Mouse (Mus musculus) testis, adult 2 months (tissue): ENCODE measurements around the gene Limd2. TPM values are rescaled to one million over a fixed set of nuclear protein-coding genes. Genes with fewer than 3 reads are reported as not detected.

Experiments used
- H3K27ac ChIP-seq: fragments of 200-500 bp; 2 replicates; pipeline ENCODE4 v1.5.1; 2012; ENCODE audit warnings: low read depth, low read length; ENCODE audit not compliant: control insufficient read depth, insufficient read depth
- H3K27me3 ChIP-seq: fragments of 200-500 bp; 2 replicates; pipeline ENCODE4 v1.6.1; 2012; ENCODE audit warnings: mild to moderate bottlenecking, low read length, moderate library complexity; ENCODE audit not compliant: control insufficient read depth, insufficient read depth
- H3K36me3 ChIP-seq: fragments of 200-500 bp; 2 replicates; pipeline ENCODE4 v1.6.1; 2012; ENCODE audit warnings: mild to moderate bottlenecking, low read length; ENCODE audit not compliant: control insufficient read depth, insufficient read depth
- H3K4me1 ChIP-seq: fragments of 200-500 bp; 2 replicates; pipeline ENCODE4 v1.6.1; 2012; ENCODE audit warnings: low read length; ENCODE audit not compliant: control insufficient read depth, insufficient read depth
- H3K4me3 ChIP-seq: fragments of 200-500 bp; 2 replicates; pipeline ENCODE4 v1.5.1; 2012; ENCODE audit warnings: low read depth, mild to moderate bottlenecking, low read length, moderate library complexity, mixed read lengths; ENCODE audit not compliant: control insufficient read depth
- CTCF ChIP-seq: fragments of 200-500 bp; IDR thresholded peaks from 2 replicates; pipeline ENCODE4 v1.5.1; 2012; ENCODE audit warnings: low read depth, mild to moderate bottlenecking, inconsistent platforms, low read length, moderate library complexity; ENCODE audit not compliant: control insufficient read depth, insufficient read depth, insufficient replicate concordance
- POLR2A ChIP-seq: fragments of 200-500 bp; IDR thresholded peaks from 2 replicates; pipeline ENCODE4 v1.6.1; 2012; ENCODE audit warnings: low read depth, mild to moderate bottlenecking, inconsistent platforms, low read length, moderate library complexity; ENCODE audit not compliant: control insufficient read depth
- polyA plus RNA-seq: library from polyadenylated mRNA; depleted of rRNA; stranded (reverse); fragments of >200 nt; gene quantifications from 2 replicates; pipeline ENCODE4 v1.2.3, GENCODE M21; 2012

Gene Limd2
- polyA plus RNA-seq, 1 experiment, result 1,077 TPM

DNA sequence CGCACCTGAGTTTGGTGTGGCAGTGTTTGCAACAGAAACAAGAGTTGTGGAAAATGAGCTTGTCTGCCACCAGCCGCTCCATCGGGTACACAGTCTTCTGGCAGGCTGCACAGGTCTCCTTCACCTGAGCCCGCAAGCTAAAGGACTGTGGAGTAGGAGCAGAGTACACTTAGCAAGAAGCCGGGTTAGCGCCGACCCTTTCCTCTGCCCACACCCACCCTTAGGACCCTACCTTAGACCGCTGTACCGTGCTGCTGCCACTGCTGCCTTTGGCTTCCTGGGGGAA is 1.8 kb downstream of the Limd2 start:
- H3K4me3 ChIP-seq, result peak overlapping the region; percentile 87
- no peak for TF ChIP-seq CTCF
- no peak for TF ChIP-seq POLR2A
- peaks cover 22% of the 10 kb centered on the region for H3K4me1 ChIP-seq

DNA sequence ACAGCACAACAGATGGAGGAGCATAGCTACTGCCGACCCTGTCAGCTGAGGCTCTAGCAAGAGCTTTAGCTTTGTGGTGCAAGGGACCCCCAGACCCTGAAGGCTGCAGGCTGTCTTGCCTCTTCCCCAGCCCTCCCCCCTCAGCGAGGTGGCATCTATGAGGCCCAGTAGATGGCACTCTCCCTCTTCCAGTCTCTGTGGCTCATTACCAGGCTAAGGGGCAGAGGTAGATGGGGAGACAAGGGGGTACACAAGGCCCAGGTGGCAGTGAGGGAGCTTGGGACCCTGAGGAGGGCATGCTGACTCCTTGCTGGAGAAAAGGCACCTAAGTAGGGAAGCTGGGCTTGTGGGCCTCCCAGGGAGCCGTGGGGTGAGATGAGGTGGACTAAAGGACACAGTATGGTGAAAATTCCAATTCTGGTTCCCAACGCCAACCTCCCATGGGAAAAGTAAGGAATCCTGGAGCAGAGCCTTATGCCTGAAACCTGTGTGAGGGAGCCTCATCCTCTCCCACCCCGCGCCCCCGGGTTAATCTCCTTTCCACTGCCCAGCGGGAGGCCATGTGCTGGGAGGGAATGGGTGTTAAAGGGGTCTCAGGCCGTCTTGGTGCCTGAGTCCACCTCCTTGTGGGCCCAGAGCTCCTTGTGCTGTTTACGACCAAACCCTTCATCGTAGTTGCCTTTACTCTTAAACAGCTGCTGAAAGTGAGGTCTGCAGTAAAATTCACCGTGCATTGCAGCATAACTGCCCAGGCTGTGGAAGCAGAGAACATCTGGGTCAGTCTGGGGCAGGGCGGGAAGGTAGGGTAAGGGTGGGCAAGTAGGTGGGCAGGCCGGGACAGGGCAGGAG is 2.4 kb downstream of the Limd2 start:
- Histone ChIP-seq H3K27me3 (no peaks in the 10 kb centered on the region), H3K27ac (no peak overlapping the region; the same call in 1 of the 2 replicates), H3K4me3 (peak overlapping the region; percentile 87), H3K36me3 (no peaks in the 10 kb centered on the region; the same call in 1 of the 2 replicates), H3K4me1 (peaks cover 22% of the 10 kb centered on the region)
- no peak for TF ChIP-seq CTCF
- TF ChIP-seq POLR2A, result no peak

More for the DNA sequence above, 1.8 kb downstream of the Limd2 start:
- Histone ChIP-seq H3K36me3 (no peaks in the 10 kb centered on the region; the same call in 1 of the 2 replicates), H3K27me3 (no peaks in the 10 kb centered on the region), H3K27ac (peak overlapping the region; percentile 79)

DNA sequence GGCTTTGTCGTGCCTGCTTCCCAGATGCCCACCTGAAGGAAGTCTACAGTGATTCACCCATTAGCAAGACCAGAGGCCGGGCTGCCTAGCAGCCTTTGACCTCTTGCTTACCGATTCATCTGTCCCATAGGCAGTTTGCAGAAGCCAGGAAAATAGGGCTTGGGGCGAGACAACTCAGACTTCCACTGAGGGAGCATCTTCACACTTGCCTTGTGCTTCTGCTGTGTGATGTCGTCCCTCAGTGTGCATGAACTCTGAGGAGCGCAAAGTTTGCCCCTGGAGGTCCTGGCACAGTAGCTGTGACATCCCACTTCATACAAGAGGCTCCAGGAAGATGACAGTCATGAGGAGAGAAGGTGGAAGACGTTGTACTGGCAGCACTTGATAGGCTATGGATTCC is 3.5 kb downstream of the Limd2 start:
- TF ChIP-seq CTCF, result no peak
- TF ChIP-seq POLR2A, result no peak
- H3K4me1 ChIP-seq, result peaks cover 22% of the 10 kb centered on the region
- no peak overlapping the region for H3K27ac ChIP-seq
- no peaks in the 10 kb centered on the region for H3K27me3 ChIP-seq
- H3K4me3 ChIP-seq, result no peak overlapping the region
- H3K36me3 ChIP-seq, result no peaks in the 10 kb centered on the region; the same call in 1 of the 2 replicates

DNA sequence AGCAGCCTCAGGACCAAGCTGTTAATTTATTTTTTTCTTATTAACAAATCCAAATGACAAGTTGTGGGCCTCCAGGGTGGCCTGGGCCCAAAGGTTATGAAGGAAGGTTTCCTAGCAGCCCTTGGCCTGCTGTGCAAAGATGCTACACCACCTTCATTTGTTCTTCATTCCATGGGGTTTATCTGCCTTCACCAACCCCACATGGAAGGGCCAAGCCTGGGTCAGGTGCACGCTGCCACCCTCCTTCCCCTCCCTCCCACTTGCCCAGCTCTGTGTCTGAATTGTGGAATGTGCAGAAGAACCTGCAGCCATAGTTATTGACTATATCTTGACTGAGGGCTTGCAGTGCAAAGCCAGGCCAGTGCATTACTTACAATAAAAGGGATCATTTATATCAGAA is 4.4 kb downstream of the Limd2 start:
- Histone ChIP-seq H3K4me3 (no peak overlapping the region), H3K4me1 (peaks cover 20% of the 10 kb centered on the region), H3K27me3 (no peaks in the 10 kb centered on the region), H3K36me3 (no peaks in the 10 kb centered on the region; the same call in 1 of the 2 replicates), H3K27ac (no peak overlapping the region)
- TF ChIP-seq CTCF, result no peak
- no peak for TF ChIP-seq POLR2A

DNA sequence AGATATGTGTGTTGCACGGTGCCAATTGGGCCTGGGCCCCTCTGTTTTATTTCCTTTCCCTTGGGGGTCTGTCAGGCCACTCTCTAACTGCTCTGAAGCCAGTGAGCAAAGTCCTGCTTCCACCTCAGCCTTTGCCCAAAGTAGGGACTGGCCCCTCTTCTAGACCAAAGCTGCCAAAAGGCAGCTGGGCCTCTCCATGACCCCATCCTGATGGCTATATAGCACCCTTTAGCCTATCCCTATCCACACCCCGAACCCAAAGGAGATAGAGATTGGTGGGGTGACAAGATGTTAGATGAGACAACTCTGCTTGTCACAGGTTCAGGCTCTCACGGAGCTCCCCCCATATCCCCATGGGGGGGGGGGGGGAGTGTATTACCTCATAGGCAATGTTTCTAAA is 4.9 kb downstream of the Limd2 start:
- no peaks in the 10 kb centered on the region; the same call in 1 of the 2 replicates for H3K36me3 ChIP-seq
- H3K27me3 ChIP-seq, result no peaks in the 10 kb centered on the region
- H3K27ac ChIP-seq, result no peak overlapping the region
- peaks cover 15% of the 10 kb centered on the region for H3K4me1 ChIP-seq
- TF ChIP-seq CTCF, result no peak
- no peak for TF ChIP-seq POLR2A
- H3K4me3 ChIP-seq, result no peak overlapping the region

DNA sequence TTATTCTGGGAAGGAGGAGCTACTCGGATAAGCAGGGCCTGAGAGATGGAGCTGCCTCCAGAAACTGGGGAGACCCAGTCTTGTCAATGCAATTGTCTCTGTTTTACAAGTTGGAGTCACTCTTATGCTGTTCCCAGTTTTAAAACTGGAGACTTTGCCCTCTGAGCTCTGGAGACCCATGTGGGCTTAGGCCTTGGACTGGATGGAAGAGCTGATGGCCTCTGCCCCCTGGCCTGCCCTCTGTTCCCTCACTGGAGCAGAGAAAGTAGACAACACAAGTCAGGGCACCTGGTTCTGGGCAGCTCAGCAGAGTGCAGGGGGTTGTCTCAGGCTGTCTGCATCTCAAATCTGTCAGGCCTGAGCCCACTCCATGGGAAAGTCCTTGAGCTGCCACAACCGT is 5.9 kb downstream of the Limd2 start:
- TF ChIP-seq POLR2A, result no peak
- TF ChIP-seq CTCF, result no peak
- Histone ChIP-seq H3K36me3 (peaks cover 2% of the 10 kb centered on the region), H3K27me3 (no peaks in the 10 kb centered on the region), H3K4me3 (no peak overlapping the region), H3K4me1 (peaks cover 12% of the 10 kb centered on the region), H3K27ac (no peak overlapping the region)

DNA sequence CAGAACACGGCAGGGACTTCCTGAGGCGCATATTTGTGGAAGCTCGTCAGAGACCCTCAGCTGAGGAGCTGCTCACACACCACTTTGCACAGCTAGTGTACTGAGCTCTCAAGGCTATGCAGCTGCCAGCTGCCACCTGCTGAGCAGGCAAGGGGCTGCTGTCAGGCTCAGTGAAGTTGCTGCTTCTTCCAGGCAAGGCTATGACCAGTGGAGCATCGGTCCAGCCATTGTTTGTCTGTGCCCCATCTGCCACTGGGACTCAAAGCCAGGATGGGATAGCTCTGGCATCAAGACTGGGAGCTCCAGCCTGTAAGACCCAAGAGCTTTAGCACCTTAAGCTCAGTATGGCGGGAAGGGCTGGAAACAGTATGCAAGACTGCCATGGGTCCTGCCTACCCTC is 6.6 kb downstream of the Limd2 start:
- peaks cover 10% of the 10 kb centered on the region for H3K4me1 ChIP-seq
- H3K4me3 ChIP-seq, result no peak overlapping the region
- H3K36me3 ChIP-seq, result peaks cover 4% of the 10 kb centered on the region
- H3K27me3 ChIP-seq, result no peaks in the 10 kb centered on the region
- no peak for TF ChIP-seq CTCF
- TF ChIP-seq POLR2A, result no peak
- H3K27ac ChIP-seq, result no peak overlapping the region

DNA sequence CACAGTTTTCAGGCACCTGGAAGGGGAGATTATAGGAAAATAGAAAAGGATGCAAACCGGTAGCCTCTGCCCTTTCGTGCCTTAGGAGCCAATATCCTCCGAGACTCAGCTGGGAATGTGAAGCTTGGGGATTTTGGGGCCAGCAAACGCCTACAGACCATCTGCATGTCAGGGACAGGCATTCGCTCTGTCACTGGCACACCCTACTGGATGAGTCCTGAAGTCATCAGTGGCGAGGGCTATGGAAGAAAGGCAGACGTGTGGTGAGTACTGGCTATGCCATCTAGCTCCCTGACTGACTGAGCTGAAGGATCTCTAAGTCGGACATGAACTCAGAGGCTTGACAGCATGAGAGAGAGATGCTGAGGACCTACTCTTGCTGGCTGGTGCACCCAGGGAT is 8.5 kb downstream of the Limd2 start:
- Histone ChIP-seq H3K4me1 (no peaks in the 10 kb centered on the region), H3K36me3 (peaks cover 4% of the 10 kb centered on the region)
- TF ChIP-seq CTCF (no peak), POLR2A (no peak)

More for the DNA sequence above, 8.5 kb downstream of the Limd2 start:
- Histone ChIP-seq H3K4me3 (no peak overlapping the region), H3K27me3 (no peaks in the 10 kb centered on the region), H3K27ac (no peak overlapping the region)
